Mouse (Mus musculus) kidney, embryonic 14.5 days (tissue): ENCODE measurements at regions not wholly inside any gene's neighbourhood (a gene's known extent, or its start where the extent isn't known, plus 50 kb on each side); places are given as distances from the start of the nearest gene placed in this dataset.
A peak's percentile ranks its signal among the peaks of the same experiment; 100 is the strongest.

ENCODE experiments used
- ATAC-seq: fragments of 200-750 bp; cut with Nextera tagmentation; 2 replicates; pipeline ENCODE4 v1.8.0; 2017; ENCODE audit warnings: moderate number of reproducible peaks, mild to moderate bottlenecking, moderate TSS enrichment, moderate library complexity; ENCODE audit not compliant: low FRiP score, low TSS enrichment
- H3K27ac ChIP-seq: fragments of 300-500 bp; sonication (generic); 2 replicates; pipeline ENCODE4 v1.5.1; 2014; ENCODE audit warnings: low read depth, mild to moderate bottlenecking, low read length, moderate library complexity, mixed read lengths
- H3K27me3 ChIP-seq: fragments of 300-500 bp; sonication (generic); 2 replicates; pipeline ENCODE4 v1.6.1; 2014; ENCODE audit warnings: mild to moderate bottlenecking, low read length; ENCODE audit not compliant: control insufficient read depth, insufficient read depth
- H3K36me3 ChIP-seq: fragments of 300-500 bp; sonication (generic); 2 replicates; pipeline ENCODE4 v1.6.1; 2014; ENCODE audit warnings: low read length, mixed read lengths; ENCODE audit not compliant: control insufficient read depth, insufficient read depth
- H3K4me1 ChIP-seq: fragments of 300-500 bp; sonication (generic); 2 replicates; pipeline ENCODE4 v1.6.1; 2014; ENCODE audit warnings: low read length, mixed read lengths; ENCODE audit not compliant: control insufficient read depth, insufficient read depth
- H3K4me2 ChIP-seq: fragments of 300-500 bp; sonication (generic); replicated peaks from 2 replicates; pipeline ENCODE4 v1.6.1; 2014; ENCODE audit warnings: low read depth, mild to moderate bottlenecking, low read length
- H3K4me3 ChIP-seq: fragments of 300-500 bp; sonication (generic); 2 replicates; pipeline ENCODE4 v1.5.1; 2014; ENCODE audit warnings: mild to moderate bottlenecking, low read length
- H3K9ac ChIP-seq: fragments of 300-500 bp; sonication (generic); 2 replicates; pipeline ENCODE4 v1.6.1; 2014; ENCODE audit warnings: low read depth, mild to moderate bottlenecking, low read length, moderate library complexity
- H3K9me3 ChIP-seq: fragments of 300-500 bp; sonication (generic); 2 replicates; pipeline ENCODE4 v1.6.1; 2016; ENCODE audit warnings: low read length; ENCODE audit not compliant: control insufficient read depth
- WGBS: fragments of 180-500 bp; shearing (Covaris S2); extraction: QIAGEN DNeasy Blood & Tissue Kit; methylation state at CpG from one replicate; pipeline ENCODE4 v1.1.7; 2014; 5-methylcytosine and 5-hydroxymethylcytosine counted together

GRCm38 (mm10) chr14:25317680-25318471 is 141.1 kb upstream of the Zmiz1 start:
- peak overlapping the region; percentile 4; the same call in 1 of the 2 replicates for H3K4me3 ChIP-seq
- H3K36me3 ChIP-seq = no peaks in the 10 kb centered on the region
- H3K4me2 ChIP-seq = peak overlapping the region; percentile 41
- peak; percentile 85 for ATAC-seq
- peak overlapping the region; percentile 52 for H3K9ac ChIP-seq
- no peaks in the 10 kb centered on the region for H3K9me3 ChIP-seq
- H3K27me3 ChIP-seq = no peaks in the 10 kb centered on the region
- peaks cover 18% of the 10 kb centered on the region for H3K4me1 ChIP-seq
- H3K27ac ChIP-seq = peak overlapping the region; percentile 76
- 7% methylated on average over 37 of the region's 37 CpGs for WGBS

GRCm38 (mm10) chr14:25318909-25319308 is 140.1 kb upstream of the Zmiz1 start:
- Histone ChIP-seq H3K36me3 (no peaks in the 10 kb centered on the region), H3K4me3 (no peak overlapping the region), H3K27me3 (no peaks in the 10 kb centered on the region), H3K9ac (no peak overlapping the region), H3K27ac (0 out of 2 replicates have a peak overlapping the region, but pooled peaks have one; percentile 14), H3K4me2 (no peak overlapping the region), H3K4me1 (peaks cover 25% of the 10 kb centered on the region), H3K9me3 (no peaks in the 10 kb centered on the region)
- no peak for ATAC-seq
- WGBS = 82% methylated on average over 12 of the region's 12 CpGs

GRCm38 (mm10) chr14:25320141-25320540 is 138.8 kb upstream of the Zmiz1 start:
- Histone ChIP-seq H3K9me3 (no peaks in the 10 kb centered on the region), H3K4me2 (no peak overlapping the region), H3K9ac (no peak overlapping the region), H3K27ac (no peak overlapping the region), H3K27me3 (no peaks in the 10 kb centered on the region), H3K4me3 (no peak overlapping the region), H3K4me1 (peaks cover 26% of the 10 kb centered on the region), H3K36me3 (no peaks in the 10 kb centered on the region)
- WGBS = 84% methylated on average over 4 of the region's 4 CpGs
- no peak for ATAC-seq

GRCm38 (mm10) chr14:25323542-25324484 is 135.2 kb upstream of the Zmiz1 start:
- Histone ChIP-seq H3K4me2 (no peak overlapping the region), H3K9ac (no peak overlapping the region), H3K27ac (no peak overlapping the region), H3K9me3 (no peaks in the 10 kb centered on the region), H3K36me3 (no peaks in the 10 kb centered on the region), H3K27me3 (no peaks in the 10 kb centered on the region), H3K4me3 (no peak overlapping the region), H3K4me1 (peaks cover 21% of the 10 kb centered on the region)
- ATAC-seq = no peak
- 88% methylated on average over 6 of the region's 6 CpGs for WGBS

- Histone ChIP-seq H3K4me3 (no peak overlapping the region), H3K9ac (no peak overlapping the region), H3K36me3 (no peaks in the 10 kb centered on the region), H3K27ac (no peak overlapping the region), H3K4me1 (peaks cover 19% of the 10 kb centered on the region), H3K27me3 (no peaks in the 10 kb centered on the region), H3K4me2 (no peak overlapping the region), H3K9me3 (no peaks in the 10 kb centered on the region)
- no peak for ATAC-seq
- 87% methylated on average over 3 of the region's 3 CpGs for WGBS
Observed at GRCm38 (mm10) chr14:25325887-25326286, 133.1 kb upstream of the Zmiz1 start.

- Histone ChIP-seq H3K36me3 (no peaks in the 10 kb centered on the region), H3K9ac (no peak overlapping the region), H3K4me3 (no peak overlapping the region), H3K4me1 (peaks cover 14% of the 10 kb centered on the region), H3K4me2 (no peak overlapping the region), H3K27me3 (no peaks in the 10 kb centered on the region), H3K27ac (no peak overlapping the region), H3K9me3 (no peaks in the 10 kb centered on the region)
- 56% methylated on average over 5 of the region's 5 CpGs for WGBS
- no peak for ATAC-seq
Observed at GRCm38 (mm10) chr14:25328230-25328629, 130.8 kb upstream of the Zmiz1 start.

- peaks cover 5% of the 10 kb centered on the region; the same call in 1 of the 2 replicates for H3K9me3 ChIP-seq
- no peak overlapping the region for H3K4me2 ChIP-seq
- no peaks in the 10 kb centered on the region for H3K36me3 ChIP-seq
- 84% methylated on average over 2 of the region's 2 CpGs for WGBS
- no peak for ATAC-seq
- no peak overlapping the region for H3K27ac ChIP-seq
- H3K4me3 ChIP-seq = no peak overlapping the region
- H3K9ac ChIP-seq = no peak overlapping the region
- no peaks in the 10 kb centered on the region for H3K27me3 ChIP-seq
- H3K4me1 ChIP-seq = peaks cover 7% of the 10 kb centered on the region
Observed at GRCm38 (mm10) chr14:25334186-25334585, 124.8 kb upstream of the Zmiz1 start.

GRCm38 (mm10) chr14:25336875-25337274 is 122.1 kb upstream of the Zmiz1 start:
- Histone ChIP-seq H3K27me3 (no peaks in the 10 kb centered on the region), H3K27ac (no peak overlapping the region), H3K4me2 (no peak overlapping the region), H3K4me3 (no peak overlapping the region), H3K36me3 (no peaks in the 10 kb centered on the region), H3K4me1 (peaks cover 13% of the 10 kb centered on the region), H3K9me3 (peaks cover 5% of the 10 kb centered on the region; the same call in 1 of the 2 replicates), H3K9ac (no peak overlapping the region)
- ATAC-seq = no peak
- 80% methylated on average over 1 of the region's 1 CpGs for WGBS
